Mouse (Mus musculus) R1 (cell line): Measurements from ENCODE around the gene Chuk.

Experiments
- DNase-seq: peaks from one replicate; pipeline ENCODE4 v3.0.0-alpha.2; 2018; ENCODE audit warnings: low read depth, low spot score

The Chuk gene

DNA sequence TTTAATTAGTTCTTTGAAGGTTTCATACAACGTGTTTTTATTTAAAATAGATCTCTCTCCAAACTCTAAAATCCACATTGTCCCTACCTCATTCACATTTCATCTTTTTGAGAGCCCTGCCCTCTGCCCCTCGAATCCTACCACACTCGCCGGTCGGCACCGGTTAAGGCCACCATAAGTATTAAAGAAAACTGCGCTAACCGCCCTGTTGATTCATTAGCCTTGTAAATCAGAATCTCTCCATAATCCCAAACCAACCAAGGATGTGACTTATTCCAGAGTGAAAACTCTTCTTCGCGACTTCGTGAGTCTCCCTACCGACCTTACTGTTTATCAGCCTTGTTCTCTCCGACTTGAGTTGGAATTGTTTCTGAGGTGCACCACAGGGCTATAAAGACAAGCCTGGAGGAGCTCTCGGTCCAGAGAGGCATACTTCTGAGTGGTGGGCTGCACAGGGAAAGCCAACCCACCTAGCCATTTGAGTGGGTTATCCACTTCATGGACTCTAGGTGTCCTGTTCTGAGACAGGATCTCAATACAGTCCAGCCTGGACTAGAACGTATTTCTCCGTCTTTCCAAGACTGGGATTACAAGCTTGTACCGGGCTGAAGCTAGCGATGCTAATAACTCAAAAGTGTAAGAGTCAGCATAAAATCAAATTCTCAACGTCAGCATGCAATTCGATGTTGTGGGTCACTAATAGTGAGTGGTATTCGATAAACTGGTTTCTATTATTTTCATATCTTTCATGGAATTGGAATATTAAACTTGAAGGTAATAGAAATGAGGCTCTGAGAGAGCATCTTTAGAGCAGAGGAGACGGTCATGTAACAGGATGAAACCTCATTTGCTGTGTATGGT, 611 bp upstream of the Chuk start:
- no peak for DNase-seq

DNA sequence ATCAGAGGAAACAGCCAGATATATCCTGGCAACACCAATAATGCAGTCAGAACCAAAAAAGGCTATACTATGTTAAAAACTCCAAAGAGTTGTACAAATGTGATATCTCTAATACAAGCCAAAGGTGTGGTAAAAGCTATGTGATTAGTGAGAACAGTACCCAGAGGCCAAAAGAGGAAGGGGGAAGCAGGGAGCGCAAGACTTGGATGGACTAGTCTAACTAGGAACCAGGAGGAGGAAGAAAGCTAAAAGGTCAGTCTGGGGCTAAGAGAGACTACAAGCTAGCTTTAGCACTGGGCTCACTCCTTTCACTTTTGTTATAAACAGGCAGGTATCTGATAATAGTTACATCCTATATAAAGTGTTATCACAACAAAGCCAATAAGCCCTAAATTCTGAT, 2.9 kb downstream of the Chuk start:
- DNase-seq, result no peak

DNA sequence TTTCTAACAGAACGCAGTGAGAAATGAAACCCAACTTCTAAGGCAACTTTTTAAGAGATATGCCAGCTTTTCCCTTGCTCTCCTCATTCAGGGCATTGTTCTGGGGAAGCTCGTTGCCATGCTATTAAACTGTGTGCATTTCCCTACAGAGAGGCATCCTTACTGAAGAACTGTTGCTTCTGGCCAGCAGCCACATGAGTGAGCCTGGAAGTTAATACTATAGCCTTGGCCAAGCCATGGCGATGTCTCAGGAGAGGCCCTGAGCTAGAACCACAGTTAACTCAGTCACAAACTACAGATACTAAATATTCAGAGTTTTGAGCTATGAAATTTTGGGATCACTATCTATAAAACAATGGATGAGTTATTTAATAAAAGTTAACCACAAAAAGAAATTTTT, 4.3 kb downstream of the Chuk start:
- DNase-seq, result no peak

DNA sequence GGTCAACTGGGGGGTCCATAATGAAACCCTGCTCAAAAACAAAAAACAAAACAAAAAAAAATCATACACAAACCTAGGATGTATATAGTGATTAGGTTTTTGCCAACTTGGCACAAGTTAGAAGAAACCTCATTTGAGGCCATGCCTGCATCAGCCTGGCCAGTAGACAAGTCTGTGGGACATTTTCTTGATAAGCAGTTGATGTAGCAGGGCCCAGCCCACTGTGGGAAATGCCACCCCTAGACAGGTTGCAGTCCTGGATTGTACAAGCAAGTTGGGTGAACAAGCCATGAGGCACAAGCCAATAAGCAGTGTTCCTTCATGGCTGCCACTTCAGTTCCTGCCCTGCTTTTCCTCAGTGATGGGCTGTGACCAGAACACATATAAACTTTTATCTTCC, 6.4 kb downstream of the Chuk start:
- DNase-seq, result no peak

DNA sequence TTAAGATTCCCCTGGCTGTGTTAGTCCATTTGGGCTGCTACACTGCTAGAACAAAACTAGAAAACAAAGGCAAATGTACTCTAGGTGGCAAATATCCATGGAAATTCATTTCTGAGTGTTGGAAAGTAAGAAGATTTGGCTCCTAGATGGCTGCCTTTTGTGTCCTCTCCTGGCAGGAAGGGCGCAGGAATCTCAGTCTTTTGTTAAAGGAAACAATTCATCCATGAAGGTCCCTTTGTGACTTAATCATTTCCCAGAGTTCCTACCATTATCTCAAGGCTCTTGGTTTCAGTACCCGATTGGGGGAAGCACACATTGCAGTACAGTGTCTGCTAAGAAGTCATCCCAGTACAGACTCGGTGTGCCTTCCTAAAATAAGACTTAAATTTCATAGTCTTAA, 21.0 kb downstream of the Chuk start:
- DNase-seq, result peak; percentile 81

DNA sequence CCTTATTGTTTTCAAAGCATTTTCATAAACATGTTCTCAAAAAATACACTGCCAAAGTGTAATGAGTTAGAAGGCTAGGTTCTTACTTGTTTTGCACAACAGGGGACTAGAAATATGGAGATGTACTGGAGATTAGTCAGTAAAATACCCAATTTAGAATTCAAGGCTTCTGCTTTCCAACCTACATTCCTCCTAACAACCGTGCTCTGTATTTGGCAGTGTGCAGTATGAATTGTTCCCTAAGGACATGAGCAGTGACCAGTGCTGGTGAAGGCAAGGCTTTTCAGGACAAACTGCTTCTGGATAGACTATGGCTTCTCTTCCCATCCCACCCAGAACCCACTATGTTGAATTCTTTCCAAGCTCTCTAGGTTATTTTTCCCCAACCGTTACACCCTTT, 26.4 kb downstream of the Chuk start:
- DNase-seq, result no peak

DNA sequence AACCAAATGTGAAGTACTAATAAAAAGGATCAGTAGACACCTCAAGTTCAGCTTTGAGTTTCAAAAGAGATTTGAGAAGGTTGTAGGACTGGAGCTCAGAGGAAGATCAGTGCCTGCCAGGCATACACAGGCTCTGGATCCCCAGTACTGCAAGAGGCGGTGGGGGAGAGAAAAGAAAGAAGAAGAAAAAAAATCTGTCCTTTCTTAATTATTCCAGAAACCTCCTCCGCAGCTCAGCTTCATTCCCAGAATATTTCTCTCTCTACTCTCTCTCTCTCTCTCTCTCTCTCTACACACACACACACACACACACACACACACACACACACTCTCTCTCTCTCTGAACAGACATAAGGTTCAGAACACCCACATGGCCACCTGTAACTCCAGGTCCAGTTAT, 27.3 kb downstream of the Chuk start:
- DNase-seq, result no peak

DNA sequence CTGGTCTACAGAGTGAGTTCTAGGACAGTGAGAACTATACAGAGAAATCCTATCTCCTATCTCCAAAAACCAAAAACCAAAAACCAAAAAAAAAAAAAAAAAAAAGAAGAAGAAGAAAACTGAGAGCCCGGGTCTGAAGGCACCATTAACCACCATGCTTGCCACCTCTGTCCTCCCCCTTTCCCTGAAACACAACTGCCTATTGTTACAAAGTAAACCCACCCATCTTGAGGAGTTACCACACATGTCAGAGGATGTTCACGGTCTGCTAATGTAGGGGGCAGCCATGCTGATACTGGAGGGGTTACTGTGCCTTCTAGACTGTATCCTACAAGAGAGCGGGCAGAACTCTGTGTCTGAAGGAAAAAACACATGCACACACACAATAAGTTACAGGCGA, 30.3 kb downstream of the Chuk start:
- DNase-seq, result no peak

DNA sequence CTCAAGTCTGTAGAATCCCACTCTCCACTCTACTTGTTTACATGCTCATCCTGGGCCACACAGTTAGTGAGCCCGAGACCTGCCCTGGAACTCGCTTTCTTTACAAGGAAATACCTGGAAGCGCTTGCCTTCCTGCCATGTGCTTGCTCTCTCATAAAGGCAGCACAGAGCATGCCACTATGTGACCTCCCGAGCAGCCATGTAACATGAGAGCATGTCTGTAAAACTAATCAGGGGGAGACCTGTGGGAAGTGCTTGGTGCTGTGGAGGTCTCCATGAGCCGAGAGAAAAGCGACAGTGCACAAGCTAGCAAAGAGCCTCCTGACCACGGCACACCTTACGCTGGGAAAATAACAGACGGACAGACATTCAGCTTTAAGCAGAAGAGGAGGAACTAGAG, 30.8 kb downstream of the Chuk start:
- DNase-seq, result no peak

DNA sequence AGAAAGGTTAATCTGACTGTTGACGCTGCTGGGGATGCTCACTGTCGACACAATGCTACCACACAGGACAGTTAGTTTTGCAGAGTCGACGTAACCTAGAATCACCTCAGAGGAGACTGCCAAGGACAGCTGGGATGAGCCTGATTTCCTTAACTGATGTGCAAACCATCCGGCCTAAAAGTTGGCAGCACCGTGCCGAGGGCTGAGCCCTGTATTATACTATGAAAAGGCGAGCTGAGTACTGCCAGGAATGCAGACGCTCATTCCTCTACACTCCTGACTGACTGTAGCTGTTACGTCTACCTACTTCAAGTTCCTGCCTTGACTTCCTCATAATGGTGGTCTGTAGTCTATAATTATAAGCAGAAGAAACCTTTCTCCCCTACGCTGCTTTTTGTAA, 32.3 kb downstream of the Chuk start:
- DNase-seq, result peak; percentile 44

DNA sequence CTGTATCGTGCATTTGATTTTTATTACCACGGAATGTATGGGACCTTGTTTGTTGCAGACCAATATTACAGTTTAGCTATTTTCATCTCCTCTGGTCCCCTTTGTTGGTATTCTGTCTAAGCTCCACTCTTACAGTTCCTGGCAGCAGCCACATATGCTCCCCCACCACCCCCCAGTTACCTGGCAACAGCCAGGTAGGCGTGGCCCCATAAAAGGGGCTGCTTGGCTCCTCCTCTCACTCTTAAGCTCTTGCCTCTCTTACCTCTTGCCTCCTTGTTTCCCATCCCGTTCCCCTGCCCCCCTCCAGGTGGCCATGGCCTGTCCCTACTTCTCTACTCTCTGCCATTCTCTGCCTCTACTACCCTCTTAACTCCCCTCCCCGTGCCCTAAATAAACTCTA, 36.1 kb downstream of the Chuk start:
- peak; percentile 70 for DNase-seq

DNA sequence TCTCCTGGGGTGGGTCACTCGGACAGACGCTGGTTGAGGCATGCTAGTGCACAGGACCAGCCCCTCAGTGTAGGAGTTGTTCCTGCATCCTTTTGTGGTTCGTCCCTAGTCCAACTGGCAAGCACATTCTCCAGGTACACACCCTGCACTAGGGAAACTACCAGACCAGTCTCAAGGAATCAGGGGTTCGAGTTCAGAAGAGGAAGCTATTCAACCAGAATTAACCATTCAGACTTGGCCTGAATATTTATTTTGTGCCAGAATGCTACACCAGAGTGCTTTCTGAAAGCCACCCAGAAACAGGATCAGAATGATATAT, 37.4 kb downstream of the Chuk start:
- no peak for DNase-seq

DNA sequence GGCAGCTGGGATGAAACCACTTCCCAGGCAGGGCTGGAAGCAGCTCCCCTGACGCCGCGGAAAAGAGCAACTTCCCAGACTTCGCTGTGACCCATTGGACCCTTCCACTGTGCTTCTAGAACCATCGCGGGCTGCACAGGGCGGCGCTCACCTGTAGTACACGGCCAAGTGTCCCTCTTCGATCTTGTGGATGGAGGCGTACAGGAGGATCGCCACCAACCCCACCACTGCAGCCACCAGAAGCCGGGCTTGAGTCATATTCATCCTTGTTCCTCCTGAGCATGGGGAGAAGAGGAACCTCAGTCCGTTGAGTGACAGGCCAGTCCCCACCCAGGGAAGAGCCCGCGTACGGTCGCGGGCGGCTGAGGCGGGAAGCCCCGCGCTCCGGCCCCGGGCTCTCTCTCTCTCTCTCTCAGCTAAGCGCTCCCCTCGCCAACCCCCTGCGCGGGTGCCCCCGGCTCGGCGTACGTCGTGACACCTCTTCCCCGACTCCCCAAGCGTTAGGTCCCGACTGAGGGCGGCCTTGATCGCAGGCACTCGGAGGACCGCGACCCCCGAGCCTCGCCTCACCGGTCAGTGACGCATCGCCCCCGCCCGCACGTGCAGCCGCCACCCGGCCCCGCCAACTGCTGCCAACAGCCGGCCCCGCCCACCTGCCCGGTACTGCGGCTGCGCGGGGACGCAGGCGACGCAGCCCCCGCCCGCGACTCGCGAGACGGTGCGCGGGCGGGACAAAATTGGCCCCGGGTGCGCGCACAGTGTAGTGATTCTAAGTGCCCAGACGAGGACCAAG, 38.0 kb downstream of the Chuk start, which contains the start of gene Erlin1:
TSS of gene Erlin1 (minus strand) at position 665 of the 793 bp plus-strand sequence.
- peak; percentile 82 for DNase-seq

DNA sequence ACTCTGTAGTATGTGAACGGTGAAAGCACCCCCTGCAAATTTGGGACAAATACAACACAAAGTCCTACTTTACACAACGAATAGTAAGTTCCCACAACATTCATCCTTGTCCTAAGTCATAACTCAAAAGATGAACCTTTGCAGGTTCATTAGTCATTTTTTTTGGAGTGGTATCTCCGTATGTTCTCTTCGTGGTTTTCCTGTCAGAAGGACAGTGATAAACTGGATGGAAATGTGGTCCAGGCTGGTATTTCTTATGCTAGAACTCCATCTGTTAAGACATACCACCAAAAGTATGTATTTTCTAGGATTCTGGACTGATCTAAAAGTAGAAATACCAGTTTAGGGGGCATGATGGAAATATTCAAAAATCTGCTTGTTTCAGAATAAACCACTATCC, 39.0 kb downstream of the Chuk start:
- DNase-seq, result no peak

DNA sequence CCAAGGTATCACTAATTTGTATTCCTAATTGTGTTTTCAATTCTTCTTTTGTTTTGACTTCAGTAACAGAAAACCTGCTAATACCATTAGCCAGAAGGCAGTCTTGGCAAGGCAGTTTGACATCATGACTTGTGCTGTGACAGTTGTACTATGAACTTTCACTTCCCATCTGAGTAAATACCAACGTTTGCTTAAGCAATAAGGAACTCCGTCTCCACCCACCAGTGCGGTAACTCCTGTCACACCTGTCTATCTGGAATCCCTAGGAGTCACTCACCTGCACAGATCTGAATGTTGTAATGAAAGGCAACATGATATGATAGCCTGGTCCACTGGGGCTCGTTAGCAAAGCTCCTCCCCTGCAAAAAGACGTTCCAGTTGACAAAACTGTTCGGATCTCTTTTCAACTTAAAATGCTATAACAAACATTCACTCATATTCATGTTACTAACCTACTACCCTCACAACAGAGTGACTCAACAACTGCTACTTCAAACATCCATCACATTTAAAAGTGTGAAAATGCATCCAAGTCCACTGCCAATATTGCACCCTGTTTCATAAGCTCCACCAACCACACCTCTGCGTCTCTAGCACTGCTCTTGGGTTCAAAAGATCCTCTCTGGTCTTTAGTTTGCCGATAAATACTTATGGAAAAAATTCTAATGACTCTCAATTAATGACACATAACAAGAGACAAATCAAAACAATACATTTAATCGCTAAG, 39.8 kb downstream of the Chuk start:
- no peak for DNase-seq

DNA sequence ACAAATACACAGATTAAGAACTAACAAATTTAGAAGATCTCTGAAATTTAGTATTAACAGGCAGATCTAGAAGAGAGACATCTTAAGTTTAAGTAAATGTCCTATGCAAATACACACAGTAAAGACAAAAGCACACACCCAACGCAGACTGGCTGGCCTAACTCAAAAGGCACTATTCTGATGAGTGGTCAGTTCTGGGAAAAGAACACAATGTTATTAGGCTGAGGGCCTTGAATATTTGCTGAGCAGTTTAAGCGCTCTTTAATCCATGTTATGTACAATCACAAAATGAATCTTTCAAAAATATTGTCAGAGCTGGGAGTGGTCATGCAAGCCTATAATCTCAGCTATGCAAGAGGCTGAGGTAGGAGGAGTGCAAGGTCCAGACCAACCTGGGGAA, 42.5 kb downstream of the Chuk start:
- DNase-seq, result no peak

DNA sequence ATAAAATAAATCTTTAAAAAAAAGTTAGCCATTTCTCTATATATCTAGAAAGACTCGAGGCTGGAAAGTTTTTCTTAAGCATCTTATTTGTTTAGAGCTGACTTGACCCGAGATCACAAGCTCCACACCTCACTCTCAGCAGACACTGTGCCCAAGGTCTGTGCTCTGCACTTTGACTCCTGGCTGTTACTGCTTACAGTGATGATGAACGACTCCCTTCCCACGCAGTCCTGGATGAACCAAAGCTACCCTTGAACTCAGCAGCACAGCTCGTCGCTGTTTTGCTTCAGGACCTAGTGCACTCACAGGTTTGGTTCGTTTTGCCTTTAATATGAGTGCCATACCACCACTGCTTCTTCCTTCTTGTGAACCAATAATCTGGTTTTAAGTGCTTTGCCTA, 43.5 kb downstream of the Chuk start:
- no peak for DNase-seq

DNA sequence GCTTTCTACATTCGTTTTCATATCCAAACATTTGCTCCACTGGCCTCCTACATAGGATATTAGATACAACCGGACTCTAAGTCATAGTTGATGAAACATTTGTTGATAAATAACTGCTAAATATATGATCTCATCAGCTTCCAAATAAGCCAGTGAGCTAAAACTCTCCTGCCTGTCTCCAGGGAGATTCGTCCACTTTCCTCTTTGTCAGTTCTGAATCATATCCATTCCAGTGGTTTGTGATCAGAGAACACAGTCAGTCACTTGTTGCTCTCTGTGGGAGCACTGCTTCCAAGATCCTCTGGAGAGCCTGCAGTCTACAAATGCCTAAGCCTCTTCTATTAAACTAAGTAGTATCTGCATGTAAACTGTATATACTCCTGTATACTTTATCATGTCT, 47.1 kb downstream of the Chuk start:
- no peak for DNase-seq

DNA sequence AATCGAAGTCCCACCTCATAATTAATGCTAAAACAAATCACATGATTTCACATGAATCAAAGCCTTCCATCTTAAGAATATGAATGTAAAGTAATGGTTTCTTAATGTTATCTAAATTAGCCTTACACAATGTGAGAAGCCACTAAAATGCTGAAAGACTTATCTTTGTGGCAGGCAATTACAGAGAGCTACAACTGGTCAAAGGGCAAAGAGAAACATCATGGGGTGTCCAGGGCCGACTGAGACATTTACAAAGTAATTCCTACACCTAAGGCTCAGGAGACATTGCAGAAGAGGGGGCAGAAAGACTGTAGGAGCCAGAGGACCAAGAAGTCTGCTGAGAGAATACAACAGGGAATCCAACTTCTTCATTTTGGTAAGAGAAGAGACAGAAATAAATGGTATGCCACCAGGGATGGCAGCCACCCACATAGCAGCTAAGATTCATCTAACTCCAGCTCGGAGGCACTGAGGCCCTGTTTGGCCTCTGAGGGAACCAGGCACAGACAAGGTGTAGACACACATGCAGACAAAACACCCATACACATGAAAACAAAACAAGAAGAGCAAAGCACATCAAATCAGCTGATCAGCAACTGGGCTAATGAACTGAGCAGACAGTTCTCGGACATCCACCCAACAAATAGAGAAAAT, 52.0 kb downstream of the Chuk start:
- DNase-seq, result no peak

DNA sequence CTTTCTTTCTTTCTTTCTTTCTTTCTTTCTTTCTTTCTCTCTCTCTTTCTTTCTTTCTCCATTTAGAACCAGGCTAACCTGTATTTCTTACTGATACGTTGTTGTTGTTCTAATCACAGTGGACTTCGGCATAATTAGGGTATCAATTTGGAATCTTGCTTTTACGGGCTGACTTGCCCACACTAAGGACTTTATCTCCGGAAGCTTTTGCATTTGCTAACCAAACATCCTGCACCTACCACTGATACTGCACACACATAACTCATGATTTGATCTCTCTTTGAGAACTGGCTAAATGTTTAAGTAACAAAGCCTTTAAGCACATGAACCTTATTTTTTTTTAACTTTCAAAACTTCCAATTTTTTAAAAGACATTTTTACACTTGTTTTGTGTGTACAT, 56.9 kb downstream of the Chuk start:
- no peak for DNase-seq

DNA sequence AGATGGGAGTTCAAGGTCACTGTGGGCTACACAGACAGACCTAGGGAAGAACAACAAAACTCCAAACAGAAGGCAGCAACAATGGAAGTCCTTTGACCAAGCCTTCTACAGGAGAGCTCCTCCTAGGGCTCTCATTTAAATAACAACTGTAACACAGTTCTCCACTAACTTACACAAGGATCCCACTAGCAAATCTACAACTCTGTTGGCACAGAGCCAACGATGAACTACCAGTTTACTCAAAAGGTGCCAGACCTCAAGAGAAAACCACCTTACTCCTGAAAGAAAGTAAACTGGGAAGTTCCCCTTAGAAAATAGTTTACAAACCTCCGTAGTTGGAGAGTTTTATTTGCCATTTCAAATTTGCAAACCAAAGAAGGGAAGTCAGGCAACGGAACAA, 58.0 kb downstream of the Chuk start:
- peak; percentile 97 for DNase-seq

DNA sequence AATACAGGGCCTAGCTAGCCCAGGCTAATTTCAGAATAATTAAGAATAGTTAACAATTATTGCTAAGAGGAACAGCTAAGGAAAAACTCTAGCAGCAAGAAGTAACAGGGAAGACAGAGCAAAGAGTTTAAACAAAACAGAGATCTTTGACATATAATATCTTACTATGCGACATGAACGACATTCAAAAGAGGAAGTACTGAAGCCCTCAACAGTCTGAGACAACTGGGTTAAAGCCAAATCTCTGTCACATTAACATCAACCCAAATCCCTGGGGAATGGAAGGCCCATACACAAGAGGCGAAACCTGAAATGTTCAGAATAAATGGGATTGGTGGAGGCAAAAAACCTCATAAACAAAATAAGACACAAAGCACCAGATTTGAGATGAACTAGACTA, 61.4 kb downstream of the Chuk start:
- no peak for DNase-seq
